10 mouse cellular contexts compared by ENCODE assay signal in genomic region chr10:80014484-80015290, GRCm38 (mm10). TPM values are rescaled to one million over a fixed set of nuclear protein-coding genes. Genes with fewer than 3 reads are reported as not detected.
DNase-seq lines count a peak whose midpoint lies in the region; ATAC-seq and TF ChIP-seq lines count a peak whose summit lies in the region.
"Had no signal": no experiment of that assay in that cellular context is flagged by ENCODE, and none has a peak within 500 bp of the region (broad histone marks: within the 10 kb centered on the region; RNA-seq: fewer than 3 reads in every experiment).

No protein-coding gene starts in this region.

- no peak for DNase-seq in embryonic facial prominence, embryonic 10.5 days (ENCODE audit: low spot score)
- DNase-seq in thymus, adult 2 months = peak; percentile 61
- DNase-seq in thymus, postnatal 0 days (ENCODE audit: low spot score) = no peak
- peak; percentile 76 to 85 for DNase-seq in lung, adult 18-20 months
- DNase-seq in cerebellum, postnatal 14 days = no peak
- no peak for DNase-seq in kidney, adult 18-20 months
- no peak for DNase-seq in neural tube, embryonic 10.5 days (ENCODE audit: extremely low spot score, low spot score)
- DNase-seq: gastrocnemius, postnatal 36 days had no signal

- H3K9me3 ChIP-seq in embryonic facial prominence, embryonic 13.5 days = peaks cover 9% of the 10 kb centered on the region
- H3K9me3 ChIP-seq in embryonic facial prominence, embryonic 10.5 days = peaks cover 13% of the 10 kb centered on the region

- TF ChIP-seq CTCF in thymus, adult 2 months (IDR thresholded peaks at IDR 0.05; ENCODE audit: borderline replicate concordance, control insufficient read depth, extremely low read depth, insufficient read depth, low read length, poor library complexity) = peak; percentile 70

- 0 out of 2 replicates have a peak overlapping the region, but pooled peaks have one; percentile 38 for H3K9ac ChIP-seq in embryonic facial prominence, embryonic 13.5 days
- H3K9ac ChIP-seq: kidney, embryonic 15.5 days had no signal

- peaks cover 18% of the 10 kb centered on the region for H3K36me3 ChIP-seq in embryonic facial prominence, embryonic 13.5 days
- H3K36me3 ChIP-seq in embryonic facial prominence, embryonic 10.5 days (replicated peaks) = peaks cover 13% of the 10 kb centered on the region
- H3K36me3 ChIP-seq in thymus, adult 2 months (ENCODE audit: control insufficient read depth, insufficient read depth, low read length) = peaks cover 29% of the 10 kb centered on the region

- 21% methylated on average over 28 of the region's 28 CpGs for WGBS in embryonic facial prominence, embryonic 13.5 days
- 18% methylated on average over 28 of the region's 28 CpGs for WGBS in embryonic facial prominence, embryonic 10.5 days
- 82% methylated on average over 28 of the region's 28 CpGs for WGBS in thymus, adult 2 months

- no peak overlapping the region for H3K4me2 ChIP-seq in embryonic facial prominence, embryonic 13.5 days
- H3K4me2 ChIP-seq: kidney, embryonic 15.5 days had no signal

- H3K27ac ChIP-seq in embryonic facial prominence, embryonic 13.5 days = no peak overlapping the region
- no peak overlapping the region for H3K27ac ChIP-seq in embryonic facial prominence, embryonic 10.5 days (replicated peaks)
- H3K27ac ChIP-seq in thymus, adult 2 months (ENCODE audit: control insufficient read depth, insufficient read depth, low read length) = no peak overlapping the region
- H3K27ac ChIP-seq: kidney, embryonic 15.5 days had no signal

- ATAC-seq in embryonic facial prominence, embryonic 13.5 days (ENCODE audit: insufficient number of reproducible peaks, insufficient read depth, low FRiP score, low TSS enrichment, low read depth) = no peak

- peaks cover 76% of the 10 kb centered on the region for H3K27me3 ChIP-seq in embryonic facial prominence, embryonic 13.5 days
- peaks cover 78% of the 10 kb centered on the region for H3K27me3 ChIP-seq in embryonic facial prominence, embryonic 10.5 days (replicated peaks; ENCODE audit: low read depth, poor library complexity, severe bottlenecking)
- H3K27me3 ChIP-seq in thymus, adult 2 months (ENCODE audit: control insufficient read depth, insufficient read depth, low read length) = no peaks in the 10 kb centered on the region

- no peak overlapping the region for H3K4me3 ChIP-seq in embryonic facial prominence, embryonic 13.5 days
- no peak overlapping the region; the same call in 1 of the 2 replicates for H3K4me3 ChIP-seq in embryonic facial prominence, embryonic 10.5 days
- H3K4me3 ChIP-seq in thymus, adult 2 months (ENCODE audit: control insufficient read depth, insufficient read depth, low read length) = no peak overlapping the region
- H3K4me3 ChIP-seq: kidney, embryonic 15.5 days had no signal

- H3K4me1 ChIP-seq in embryonic facial prominence, embryonic 13.5 days = peaks cover 18% of the 10 kb centered on the region
- H3K4me1 ChIP-seq in embryonic facial prominence, embryonic 10.5 days = peaks cover 37% of the 10 kb centered on the region
- H3K4me1 ChIP-seq in thymus, adult 2 months (replicated peaks; ENCODE audit: control insufficient read depth, insufficient read depth, low read length) = peaks cover 23% of the 10 kb centered on the region

- TF ChIP-seq POLR2A in thymus, adult 2 months (IDR thresholded peaks at IDR 0.05; ENCODE audit: control insufficient read depth, extremely low read depth, insufficient read depth, low read length, poor library complexity) = no peak

RNA-seq across cellular contexts. Expression of gene Arhgap45, which starts 1.8 kb away (rescaled TPM):
- 3.9 and 4.6 TPM in 2 replicates for polyA plus RNA-seq in embryonic facial prominence, embryonic 13.5 days (2015; fragmentation: Nextera tagmentation; extraction: Ambion mirVana)
- polyA plus RNA-seq in embryonic facial prominence, embryonic 10.5 days (2016; fragmentation: Nextera tagmentation; extraction: Ambion mirVana) = 11.2 and 11.3 TPM in 2 replicates
- polyA plus RNA-seq in thymus, adult 2 months (2012; rRNA removed) = 1,362 and 1,504 TPM in 2 replicates
- polyA plus RNA-seq in thymus, postnatal 0 days (2015; fragmentation: Nextera tagmentation; extraction: Ambion mirVana) = 179 and 206 TPM in 2 replicates

RNA-seq across cellular contexts. Expression of gene Abca7, which starts 18.4 kb away (rescaled TPM):
- polyA plus RNA-seq in embryonic facial prominence, embryonic 13.5 days (2015; fragmentation: Nextera tagmentation; extraction: Ambion mirVana) = 2.2 and 2.6 TPM in 2 replicates
- polyA plus RNA-seq in embryonic facial prominence, embryonic 10.5 days (2016; fragmentation: Nextera tagmentation; extraction: Ambion mirVana) = 2.9 and 3.2 TPM in 2 replicates
- 79.5 and 83.5 TPM in 2 replicates for polyA plus RNA-seq in thymus, adult 2 months (2012; rRNA removed)
- 5.2 and 5.8 TPM in 2 replicates for polyA plus RNA-seq in thymus, postnatal 0 days (2015; fragmentation: Nextera tagmentation; extraction: Ambion mirVana)

RNA-seq across cellular contexts. Expression of gene Polr2e, which starts 24.9 kb away (rescaled TPM):
- 247 and 265 TPM in 2 replicates for polyA plus RNA-seq in embryonic facial prominence, embryonic 13.5 days (2015; fragmentation: Nextera tagmentation; extraction: Ambion mirVana)
- polyA plus RNA-seq in embryonic facial prominence, embryonic 10.5 days (2016; fragmentation: Nextera tagmentation; extraction: Ambion mirVana) = 312 and 316 TPM in 2 replicates
- 211 and 226 TPM in 2 replicates for polyA plus RNA-seq in thymus, adult 2 months (2012; rRNA removed)
- 153 and 158 TPM in 2 replicates for polyA plus RNA-seq in thymus, postnatal 0 days (2015; fragmentation: Nextera tagmentation; extraction: Ambion mirVana)

RNA-seq across cellular contexts. Expression of gene Cnn2, which starts 26.3 kb away (rescaled TPM):
- polyA plus RNA-seq in embryonic facial prominence, embryonic 13.5 days (2015; fragmentation: Nextera tagmentation; extraction: Ambion mirVana) = 298 and 319 TPM in 2 replicates
- 234 and 253 TPM in 2 replicates for polyA plus RNA-seq in embryonic facial prominence, embryonic 10.5 days (2016; fragmentation: Nextera tagmentation; extraction: Ambion mirVana)
- 239 and 245 TPM in 2 replicates for polyA plus RNA-seq in thymus, adult 2 months (2012; rRNA removed)
- polyA plus RNA-seq in thymus, postnatal 0 days (2015; fragmentation: Nextera tagmentation; extraction: Ambion mirVana) = 137 and 152 TPM in 2 replicates

RNA-seq across cellular contexts. Expression of gene Tmem259, which starts 30.6 kb away (rescaled TPM):
- 15.4 and 17.0 TPM in 2 replicates for polyA plus RNA-seq in embryonic facial prominence, embryonic 13.5 days (2015; fragmentation: Nextera tagmentation; extraction: Ambion mirVana)
- 12.3 and 12.4 TPM in 2 replicates for polyA plus RNA-seq in embryonic facial prominence, embryonic 10.5 days (2016; fragmentation: Nextera tagmentation; extraction: Ambion mirVana)
- polyA plus RNA-seq in thymus, adult 2 months (2012; rRNA removed) = 540 and 566 TPM in 2 replicates
- 19.4 and 25.8 TPM in 2 replicates for polyA plus RNA-seq in thymus, postnatal 0 days (2015; fragmentation: Nextera tagmentation; extraction: Ambion mirVana)

Comparison
In these comparisons a context has a peak if more than half of its experiments do, and no peak if none do; other contexts are left out.
1. DNase-seq: peak in thymus, adult 2 months (single experiment) and lung, adult 18-20 months (2 of 2); none in embryonic facial prominence, embryonic 10.5 days (single experiment), thymus, postnatal 0 days (single experiment), cerebellum, postnatal 14 days (0 of 2), kidney, adult 18-20 months (single experiment) and neural tube, embryonic 10.5 days (single experiment).
2. RNA of gene Abca7, which starts 18.4 kb away (polyA plus RNA-seq): 79.5 to 83.5 TPM in thymus, adult 2 months; 5.2 to 5.8 TPM in thymus, postnatal 0 days, 2.9 to 3.2 TPM in embryonic facial prominence, embryonic 10.5 days and 2.2 to 2.6 TPM in embryonic facial prominence, embryonic 13.5 days; every median in the first group is over 10 times any median in the second.
3. RNA of gene Arhgap45, which starts 1.8 kb away (polyA plus RNA-seq): 1,362 to 1,504 TPM in thymus, adult 2 months and 179 to 206 TPM in thymus, postnatal 0 days; 11.2 to 11.3 TPM in embryonic facial prominence, embryonic 10.5 days and 3.9 to 4.6 TPM in embryonic facial prominence, embryonic 13.5 days; every median in the first group is over 10 times any median in the second.